Mouse (Mus musculus) ovary, postnatal 14 days (tissue): ENCODE results near the gene 2310030G06Rik.
A peak's percentile ranks its signal among the peaks of the same experiment; 100 is the strongest.

Experiments used
- DNase-seq: peaks from one replicate; pipeline ENCODE4 v3.0.0; 2022; ENCODE audit warnings: low spot score

Gene 2310030G06Rik

DNA sequence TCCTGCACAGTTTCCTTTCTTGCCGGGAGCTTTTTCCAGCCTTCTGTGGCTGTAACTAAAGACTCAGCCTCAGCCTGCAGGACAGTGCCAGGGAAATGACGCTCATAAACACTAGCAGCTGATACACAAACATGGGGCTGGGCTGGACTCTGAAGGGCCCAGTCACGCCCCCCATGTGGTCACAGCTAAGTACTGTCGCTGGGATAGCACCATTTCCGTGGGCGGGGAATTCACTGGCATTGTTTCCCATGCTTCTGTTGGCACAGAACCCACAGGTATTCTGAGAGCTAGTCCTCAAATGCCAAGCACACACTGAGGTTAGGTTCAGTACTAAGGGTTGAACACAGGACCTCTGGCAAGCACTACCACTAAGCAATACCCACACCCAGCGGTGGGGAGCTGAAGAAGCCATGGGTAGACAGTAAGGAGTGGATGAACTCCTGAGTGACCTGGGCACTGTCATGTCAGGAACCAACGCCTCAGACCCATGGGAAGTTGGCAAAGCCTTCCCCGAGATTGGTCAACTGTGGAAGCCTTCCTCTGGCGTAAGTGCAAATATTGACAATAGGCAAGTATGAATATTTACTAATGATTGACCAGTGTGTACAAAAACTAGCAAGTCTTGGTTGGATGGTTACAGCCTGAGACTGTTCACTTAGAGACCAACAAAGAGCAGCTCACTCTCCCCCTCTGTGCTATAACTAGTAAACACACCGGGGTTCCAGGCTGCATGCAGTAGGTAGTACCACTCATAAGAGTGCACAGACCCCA lies 45.2 kb downstream of the 2310030G06Rik start:
- peak; percentile 38 for DNase-seq

DNA sequence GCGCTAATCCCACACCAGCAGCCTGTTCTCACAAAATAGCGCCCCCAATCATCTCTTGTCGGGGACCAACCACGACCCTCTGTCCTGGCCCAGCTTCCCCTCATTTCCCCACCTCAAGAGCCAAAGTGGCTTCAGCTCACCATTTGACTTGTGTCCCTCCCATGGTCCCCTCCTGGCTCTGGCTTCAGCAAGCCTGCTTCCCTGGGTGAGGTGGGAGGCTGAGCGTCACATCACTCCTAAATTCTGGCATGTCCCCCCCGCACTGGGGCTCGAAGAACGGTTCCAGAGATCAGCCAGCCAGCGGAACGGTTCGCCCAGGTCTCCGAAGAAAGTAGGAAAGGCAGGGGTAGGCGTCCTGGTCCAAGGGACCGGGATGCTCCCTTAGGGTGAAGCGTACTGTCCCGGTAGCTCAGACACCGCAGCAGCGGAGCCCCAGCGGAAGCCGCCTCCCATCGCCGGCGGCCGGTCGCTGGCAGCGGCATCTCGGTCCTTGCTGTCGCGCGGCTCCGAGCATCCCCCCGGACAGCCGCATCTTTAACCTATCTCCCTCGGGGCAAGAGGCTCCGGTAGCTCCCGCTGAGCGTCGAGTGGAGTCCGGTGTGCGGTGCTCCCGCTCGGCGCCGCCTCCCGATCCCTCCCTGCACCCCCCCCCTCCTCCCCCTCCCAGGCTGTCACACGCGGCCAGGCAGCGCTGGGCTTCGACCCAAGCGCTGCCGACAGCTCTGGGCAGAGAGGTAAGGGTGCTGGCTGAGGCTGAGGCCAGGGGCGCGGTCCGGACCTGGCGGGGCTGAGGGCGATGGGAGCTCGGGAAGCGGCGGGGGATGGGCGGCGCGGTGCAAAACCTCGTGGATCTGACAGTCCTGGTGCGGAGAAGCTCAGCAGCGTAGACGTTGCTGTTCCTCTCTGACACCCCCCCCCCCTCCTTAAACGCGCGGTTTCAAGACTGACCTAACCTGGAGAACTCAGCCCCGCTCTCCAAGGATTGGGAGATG lies 47.6 kb downstream of the 2310030G06Rik start:
- no peak for DNase-seq

DNA sequence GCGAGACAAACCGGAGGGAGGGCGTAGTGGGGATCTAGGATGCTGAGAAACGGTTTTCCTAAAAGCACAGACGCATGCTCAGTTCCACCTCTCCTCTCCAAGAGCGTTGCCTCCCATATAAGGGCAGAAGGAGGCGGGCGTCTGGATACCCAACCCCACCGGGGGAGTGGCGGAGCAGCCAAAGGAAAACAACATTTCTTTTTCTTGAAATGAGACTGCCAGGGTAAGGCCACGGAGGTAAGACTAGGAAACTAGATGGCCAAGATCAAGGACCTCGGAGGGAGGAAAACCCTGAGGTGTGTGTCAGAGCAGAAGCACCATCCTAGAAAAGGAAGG lies 48.7 kb downstream of the 2310030G06Rik start:
- peak; percentile 53 for DNase-seq

GRCm38 (mm10) chr9:50696851-50697705 lies 49.3 kb downstream of the 2310030G06Rik start:
- no peak for DNase-seq

DNA sequence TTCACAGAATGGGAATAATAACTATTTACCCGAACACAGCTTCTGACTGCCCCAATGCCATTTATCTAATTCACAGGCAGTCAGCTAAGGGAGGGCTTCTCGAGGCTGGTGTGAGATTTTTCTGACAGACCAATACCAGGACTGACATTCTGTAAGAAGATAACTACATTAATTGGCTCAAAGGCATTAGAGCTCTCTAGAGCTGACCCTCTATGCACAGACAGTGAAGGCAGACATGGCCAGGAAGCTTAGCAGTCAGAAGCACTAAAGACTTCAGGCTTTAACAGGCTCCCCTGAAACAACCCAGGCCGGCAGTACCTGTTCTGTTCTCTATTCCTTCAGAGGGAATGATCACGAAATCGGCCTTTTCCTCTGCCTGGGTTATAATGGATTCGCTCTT lies 51.2 kb downstream of the 2310030G06Rik start:
- DNase-seq = no peak

GRCm38 (mm10) chr9:50693631-50694030 lies 52.7 kb downstream of the 2310030G06Rik start:
- peak; percentile 22 for DNase-seq

GRCm38 (mm10) chr9:50692626-50693580 lies 53.4 kb downstream of the 2310030G06Rik start:
- no peak for DNase-seq
